Mouse (Mus musculus) bone marrow, adult 2 months (tissue): ENCODE data around the gene Kank1. TPM values are rescaled to one million over a fixed set of nuclear protein-coding genes. Genes with fewer than 3 reads are reported as not detected.

ENCODE experiments used
- H3K27ac ChIP-seq: fragments of 200-500 bp; 2 replicates; pipeline ENCODE4 v1.5.1; 2012; ENCODE audit warnings: low read depth, mild to moderate bottlenecking, control low read depth, inconsistent platforms, low read length; ENCODE audit not compliant: control insufficient read depth, poor library complexity, insufficient read depth
- H3K4me1 ChIP-seq: fragments of 200-500 bp; 2 replicates; pipeline ENCODE4 v1.6.1; 2011; ENCODE audit warnings: low read length; ENCODE audit not compliant: control insufficient read depth, insufficient read depth
- H3K4me3 ChIP-seq: fragments of 200-500 bp; replicated peaks from 2 replicates; pipeline ENCODE3; 2011; ENCODE audit warnings: mild to moderate bottlenecking, low read depth, low read length, control low read depth; ENCODE audit not compliant: control insufficient read depth
- CTCF ChIP-seq: fragments of 200-500 bp; IDR thresholded peaks from 2 replicates; pipeline ENCODE4 v1.5.1; 2011; ENCODE audit warnings: low read length, control low read depth; ENCODE audit not compliant: control insufficient read depth, insufficient read depth
- POLR2A ChIP-seq: fragments of 200-500 bp; IDR thresholded peaks from 2 replicates; pipeline ENCODE4 v1.6.1; 2011; ENCODE audit warnings: low read depth, mild to moderate bottlenecking, control low read depth, low read length, borderline replicate concordance; ENCODE audit not compliant: control insufficient read depth
- WGBS: fragments of 180-500 bp; shearing (Covaris S2); methylation state at CpG from one replicate; pipeline ENCODE4 v1.1.7; 2018; 5-methylcytosine and 5-hydroxymethylcytosine counted together
- polyA plus RNA-seq: library from polyadenylated mRNA; stranded (reverse); fragments of >200 nt; gene quantifications from 2 replicates; pipeline ENCODE4 v1.2.4, GENCODE M21; 2011; ENCODE audit warnings: low replicate concordance; ENCODE audit not compliant: missing spikeins, insufficient read depth, insufficient read length

Gene Kank1
- polyA plus RNA-seq, 1 experiment = 6.8 TPM

DNA sequence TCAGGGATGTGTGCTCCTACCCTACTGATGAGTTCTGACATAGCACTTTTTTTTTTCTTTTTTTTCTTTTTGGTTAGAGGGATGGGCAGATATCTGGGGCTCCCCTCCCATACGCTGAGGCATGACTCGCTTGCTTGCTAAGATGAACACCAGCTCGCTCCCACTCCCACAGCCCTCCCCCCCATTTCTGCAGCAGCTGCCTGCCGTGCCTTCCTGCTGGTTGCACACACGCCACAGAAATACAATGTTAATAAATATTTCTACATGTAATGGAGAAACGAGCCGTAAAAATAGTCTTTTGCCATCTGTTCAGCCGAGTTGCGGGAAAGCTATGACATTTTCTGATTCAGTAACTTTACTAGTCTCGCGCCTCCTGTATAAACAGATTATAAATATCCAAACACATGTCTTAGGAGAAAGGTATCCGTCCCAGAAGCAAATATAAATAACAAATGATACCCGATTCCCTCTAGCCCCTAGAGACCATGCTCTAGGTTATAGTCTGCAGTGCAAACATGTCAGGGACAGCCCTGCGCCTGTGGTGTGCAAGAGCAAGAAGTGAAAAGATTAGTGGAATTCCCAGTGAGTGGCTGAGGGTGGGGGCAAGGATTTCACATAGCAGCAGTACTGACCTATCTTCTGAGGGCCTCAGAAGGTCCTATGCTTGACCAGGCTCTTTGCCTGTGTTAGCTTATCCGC is 114.6 kb downstream of the Kank1 start:
- Histone ChIP-seq H3K4me3 (no peak overlapping the region), H3K4me1 (no peaks in the 10 kb centered on the region), H3K27ac (no peak overlapping the region)
- TF ChIP-seq POLR2A (no peak), CTCF (no peak)
- WGBS = 84% methylated on average over 15 of the region's 15 CpGs

DNA sequence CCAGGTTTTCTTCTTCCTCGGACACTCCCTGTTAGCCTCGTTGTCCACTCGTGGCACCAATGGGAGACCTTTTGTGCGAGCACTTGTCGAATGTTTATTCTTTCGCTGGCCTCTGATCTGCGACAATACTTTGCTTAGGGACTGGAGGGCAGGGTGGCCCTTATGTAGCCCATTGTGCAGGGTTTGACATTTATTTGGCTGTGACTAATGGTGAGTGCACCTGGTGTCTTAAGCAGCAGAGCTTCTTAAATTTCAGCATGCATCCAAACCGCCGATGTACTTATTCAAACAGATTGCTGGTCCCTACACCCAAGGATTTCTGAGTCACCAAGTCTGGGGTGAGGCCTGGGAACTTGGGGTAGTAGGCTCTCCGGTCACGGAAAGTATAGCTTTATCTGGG is 120.3 kb downstream of the Kank1 start:
- Histone ChIP-seq H3K4me3 (no peak overlapping the region), H3K27ac (no peak overlapping the region), H3K4me1 (no peaks in the 10 kb centered on the region; the same call in 1 of the 2 replicates)
- no peak for TF ChIP-seq POLR2A
- no peak for TF ChIP-seq CTCF
- 78% methylated on average over 11 of the region's 11 CpGs for WGBS

DNA sequence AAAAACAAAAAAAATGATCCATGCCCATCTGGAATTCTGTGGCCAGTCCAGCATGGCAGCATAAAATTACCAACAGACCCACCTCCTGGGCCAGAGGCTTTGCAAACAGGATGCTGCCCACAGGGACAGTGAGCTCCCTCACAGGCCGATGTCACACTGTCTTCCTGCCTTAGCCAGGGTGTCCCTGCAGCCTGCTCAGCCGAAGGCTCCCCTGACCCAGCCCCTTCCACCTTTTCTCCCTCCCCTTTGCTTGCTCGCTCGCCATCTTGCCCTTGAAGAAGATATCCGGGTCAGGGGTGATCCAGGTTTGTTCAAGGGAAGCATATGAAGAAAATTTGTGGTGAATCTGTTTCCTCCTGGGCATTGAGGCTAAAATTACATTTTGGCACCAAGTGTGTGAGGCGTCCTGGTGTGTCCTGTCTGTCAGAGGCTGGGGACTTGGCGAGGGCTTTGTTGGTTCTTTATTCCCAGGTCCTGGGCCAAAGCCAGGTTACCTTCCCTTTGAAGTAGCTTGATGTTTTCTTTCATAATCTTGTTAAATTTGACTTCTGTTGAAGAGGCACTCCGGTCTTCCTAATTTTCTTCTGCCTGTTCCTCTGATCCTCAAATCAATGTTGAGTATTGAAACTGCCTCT is 121.8 kb downstream of the Kank1 start:
- TF ChIP-seq CTCF = no peak
- no peak for TF ChIP-seq POLR2A
- Histone ChIP-seq H3K27ac (no peak overlapping the region), H3K4me3 (no peak overlapping the region), H3K4me1 (no peaks in the 10 kb centered on the region; the same call in 1 of the 2 replicates)
- WGBS = 38% methylated on average over 8 of the region's 8 CpGs

DNA sequence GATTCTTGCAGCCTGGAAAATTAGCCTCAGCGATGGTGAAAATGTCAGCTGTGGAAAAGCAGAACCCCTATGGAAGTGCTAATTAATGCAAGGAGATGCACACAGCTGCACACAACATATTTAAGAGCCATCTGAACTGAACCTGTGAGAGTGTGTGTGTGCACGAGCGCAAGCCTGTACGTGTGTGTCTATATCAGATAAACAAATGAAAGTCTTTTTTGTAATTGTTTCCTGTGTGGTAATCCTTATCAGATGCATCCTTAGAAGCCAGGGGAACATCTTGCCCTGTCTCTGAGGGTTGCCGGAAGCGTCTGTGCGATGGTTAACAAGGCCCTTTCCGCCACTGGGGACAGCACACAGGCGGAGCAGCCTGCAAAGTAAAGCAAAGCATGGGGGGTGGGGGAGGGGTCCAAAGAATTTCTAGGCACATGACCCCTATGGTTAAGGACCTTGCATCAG is 123.8 kb downstream of the Kank1 start:
- Histone ChIP-seq H3K4me1 (no peaks in the 10 kb centered on the region; the same call in 1 of the 2 replicates), H3K27ac (no peak overlapping the region), H3K4me3 (no peak overlapping the region)
- TF ChIP-seq POLR2A (no peak), CTCF (no peak)
- 3% methylated on average over 9 of the region's 9 CpGs for WGBS

DNA sequence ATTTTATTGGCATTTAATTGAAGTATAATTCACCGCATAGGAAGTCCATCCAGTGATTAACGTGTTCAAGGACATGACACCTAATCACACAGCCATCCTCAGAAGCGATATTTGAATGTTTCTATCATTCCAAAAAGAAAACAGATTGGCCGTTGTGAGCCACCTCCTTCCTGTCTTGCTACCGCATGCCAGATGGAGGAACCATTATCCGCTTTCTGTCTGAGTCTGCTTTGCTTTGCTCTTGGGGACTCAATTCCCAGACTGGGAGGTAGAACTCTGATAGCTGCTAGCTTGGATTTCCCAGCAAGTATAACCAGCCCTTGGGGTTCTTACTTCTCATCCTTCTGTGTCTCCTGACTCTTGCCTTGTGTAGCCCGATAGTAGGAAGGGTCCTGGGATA is 125.2 kb downstream of the Kank1 start:
- no peak overlapping the region for H3K27ac ChIP-seq
- TF ChIP-seq CTCF (no peak), POLR2A (no peak)
- H3K4me3 ChIP-seq = no peak overlapping the region
- 48% methylated on average over 7 of the region's 7 CpGs for WGBS
- no peaks in the 10 kb centered on the region; the same call in 1 of the 2 replicates for H3K4me1 ChIP-seq

DNA sequence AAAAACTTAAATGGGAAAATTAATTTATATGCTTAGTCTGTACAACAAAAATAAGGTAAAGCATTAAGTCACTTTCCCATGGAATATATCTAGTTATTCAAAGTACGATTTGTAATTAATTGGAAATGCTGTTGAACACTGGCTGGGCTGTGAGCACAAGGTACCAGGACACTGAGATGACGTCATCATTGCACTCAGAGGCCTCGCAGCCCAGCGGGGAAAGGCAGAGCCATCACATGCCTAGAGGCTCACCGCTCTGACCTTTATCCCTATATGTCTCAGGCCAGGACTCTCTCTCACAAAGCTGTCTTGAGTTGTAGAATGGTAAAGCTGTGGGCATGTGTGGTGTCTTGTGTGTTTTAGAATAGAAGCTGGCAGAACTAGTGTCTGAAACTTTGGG is 128.9 kb downstream of the Kank1 start:
- Histone ChIP-seq H3K4me1 (no peaks in the 10 kb centered on the region; the same call in 1 of the 2 replicates), H3K4me3 (no peak overlapping the region), H3K27ac (no peak overlapping the region)
- no peak for TF ChIP-seq POLR2A
- TF ChIP-seq CTCF = no peak
- WGBS = 75% methylated on average over 5 of the region's 5 CpGs

DNA sequence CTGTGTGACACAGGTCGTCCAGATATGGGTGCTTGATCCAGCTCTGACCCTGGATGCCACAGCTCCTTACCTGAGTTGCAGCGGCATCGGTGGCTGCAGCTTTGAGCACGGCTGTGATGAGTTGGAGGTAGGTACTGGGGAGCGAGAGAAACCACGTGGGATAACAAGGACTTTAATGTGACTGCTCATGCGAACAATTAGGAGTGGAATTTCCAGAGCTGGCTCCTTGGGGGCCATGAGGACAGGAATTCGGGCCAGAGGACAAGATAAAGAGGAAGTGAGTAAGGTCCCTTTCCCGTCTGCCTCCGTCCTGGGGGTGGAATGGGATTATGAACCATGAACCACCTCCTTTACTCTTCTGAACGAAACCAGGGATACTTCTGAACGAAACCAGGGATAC is 129.8 kb downstream of the Kank1 start:
- no peak overlapping the region for H3K27ac ChIP-seq
- no peak for TF ChIP-seq CTCF
- H3K4me1 ChIP-seq = no peaks in the 10 kb centered on the region
- WGBS = 57% methylated on average over 12 of the region's 12 CpGs
- no peak overlapping the region for H3K4me3 ChIP-seq

DNA sequence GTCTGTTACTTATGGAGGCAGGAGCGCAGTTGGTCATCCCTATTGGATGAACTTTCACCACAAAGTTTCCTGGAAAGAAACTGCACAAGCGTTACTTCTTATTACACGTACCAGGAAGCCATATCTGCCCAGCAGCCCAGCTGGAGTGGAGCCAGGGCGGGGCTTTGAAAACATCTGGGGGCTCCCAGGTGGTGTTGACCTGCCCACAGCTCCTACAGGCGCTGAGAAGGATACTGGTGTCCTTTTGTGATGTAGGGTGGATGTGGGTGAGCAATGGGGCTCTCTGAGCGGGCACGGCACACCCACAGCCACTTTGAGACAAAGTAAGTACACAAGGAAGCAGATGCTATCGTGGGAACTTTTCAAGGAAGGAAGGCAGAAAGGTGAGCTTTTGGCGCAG is 133.7 kb downstream of the Kank1 start:
- 66% methylated on average over 9 of the region's 9 CpGs for WGBS
- TF ChIP-seq CTCF (no peak), POLR2A (no peak)
- Histone ChIP-seq H3K4me1 (no peaks in the 10 kb centered on the region), H3K27ac (no peak overlapping the region), H3K4me3 (no peak overlapping the region)
